Mouse (Mus musculus) lung, postnatal 0 days (tissue): Measurements from ENCODE around the gene Tbc1d19.

Experiments
- CTCF ChIP-seq: IDR thresholded peaks from 2 replicates; pipeline ENCODE4 v1.5.1; 2016; ENCODE audit warnings: antibody characterized with exemption, mild to moderate bottlenecking
- EP300 ChIP-seq: IDR thresholded peaks from 2 replicates; pipeline ENCODE4 v1.6.1; 2016; ENCODE audit warnings: antibody characterized with exemption, mild to moderate bottlenecking, control low read depth

DNA sequence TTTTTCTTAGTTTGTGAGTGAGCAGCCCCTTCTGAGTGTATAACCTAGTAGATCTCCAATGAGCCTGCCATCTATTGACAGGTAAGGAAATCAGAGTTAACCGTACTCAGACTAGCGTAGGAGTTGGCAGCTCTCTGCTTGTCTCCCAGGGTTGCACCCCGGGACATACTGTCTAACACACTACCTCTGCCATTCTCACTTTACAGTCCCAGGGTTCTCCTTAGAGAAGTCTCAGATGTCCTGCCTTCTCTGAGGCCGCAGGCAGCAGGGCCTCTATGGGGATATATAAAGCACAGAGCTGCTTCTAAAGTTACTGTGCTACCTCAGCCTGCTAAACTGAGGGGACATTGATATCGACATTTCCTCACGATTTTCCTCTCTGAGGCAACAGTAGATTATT, 56.6 kb downstream of the Tbc1d19 start:
- TF ChIP-seq CTCF (no peak), EP300 (no peak)
